Mouse (Mus musculus): ENCODE measurements around the gene Carf.
A peak's percentile ranks its signal among the peaks of the same experiment; 100 is the strongest.
"Not testable (repeated sequence)": the region's sequence is repeated elsewhere in the genome, so short reads cannot be mapped to it uniquely, and the experiment has no call there.

The Carf gene

GRCm38 (mm10) chr1:60098024-60098781, at the start of gene Carf, which contains the start of gene Wdr12:
TSS of gene Carf (plus strand) at chr1:60098247.
TSS of gene Wdr12 (minus strand) at chr1:60098645.
- peak; percentile 98 for DNase-seq (ENCODE audit: low read depth, low spot score)

GRCm38 (mm10) chr1:60054659-60055058, 43.4 kb upstream of the Carf start:
- no peak for DNase-seq (ENCODE audit: low read depth, low spot score)

- DNase-seq (ENCODE audit: low read depth, low spot score): no peak
Measured at GRCm38 (mm10) chr1:60056310-60056709, 41.7 kb upstream of the Carf start.

- DNase-seq (ENCODE audit: low read depth, low spot score): not testable (repeated sequence)
Measured at GRCm38 (mm10) chr1:60070725-60071124, 27.3 kb upstream of the Carf start.

GRCm38 (mm10) chr1:60074935-60075334, 23.1 kb upstream of the Carf start:
- no peak for DNase-seq (ENCODE audit: low read depth, low spot score)

GRCm38 (mm10) chr1:60075590-60075989, 22.5 kb upstream of the Carf start:
- DNase-seq (ENCODE audit: low read depth, low spot score): no peak

- no peak for DNase-seq (ENCODE audit: low read depth, low spot score)
Measured at GRCm38 (mm10) chr1:60076411-60076810, 21.6 kb upstream of the Carf start.

- no peak for DNase-seq (ENCODE audit: low read depth, low spot score)
Measured at GRCm38 (mm10) chr1:60096572-60097276, 1.3 kb upstream of the Carf start.

- peak; percentile 78 for DNase-seq (ENCODE audit: low read depth, low spot score)
Measured at GRCm38 (mm10) chr1:60097277-60098023, 597 bp upstream of the Carf start.

GRCm38 (mm10) chr1:60098839-60099238, 792 bp downstream of the Carf start:
- no peak for DNase-seq (ENCODE audit: low read depth, low spot score)

GRCm38 (mm10) chr1:60104582-60104981, 6.5 kb downstream of the Carf start:
- DNase-seq (ENCODE audit: low read depth, low spot score): no peak

- no peak for DNase-seq (ENCODE audit: low read depth, low spot score)
Measured at GRCm38 (mm10) chr1:60117721-60118455, 19.8 kb downstream of the Carf start.

GRCm38 (mm10) chr1:60137346-60137745, 39.3 kb downstream of the Carf start:
- no peak for DNase-seq (ENCODE audit: low read depth, low spot score)

GRCm38 (mm10) chr1:60152700-60153099, 54.7 kb downstream of the Carf start:
- no peak for DNase-seq (ENCODE audit: low read depth, low spot score)

GRCm38 (mm10) chr1:60156651-60157050, 58.6 kb downstream of the Carf start:
- no peak for DNase-seq (ENCODE audit: low read depth, low spot score)

- DNase-seq (ENCODE audit: low read depth, low spot score): peak; percentile 61
Measured at GRCm38 (mm10) chr1:60158411-60158810, 60.4 kb downstream of the Carf start.

GRCm38 (mm10) chr1:60163676-60164075, 65.6 kb downstream of the Carf start:
- DNase-seq (ENCODE audit: low read depth, low spot score): no peak

- no peak for DNase-seq (ENCODE audit: low read depth, low spot score)
Measured at GRCm38 (mm10) chr1:60169626-60170025, 71.6 kb downstream of the Carf start.

GRCm38 (mm10) chr1:60170251-60170650, 72.2 kb downstream of the Carf start:
- DNase-seq (ENCODE audit: low read depth, low spot score): no peak

GRCm38 (mm10) chr1:60173119-60173518, 75.1 kb downstream of the Carf start:
- DNase-seq (ENCODE audit: low read depth, low spot score): no peak

- DNase-seq (ENCODE audit: low read depth, low spot score): not testable (repeated sequence)
Measured at GRCm38 (mm10) chr1:60177814-60178213, 79.8 kb downstream of the Carf start.

All from forelimb bud, embryonic 11.5 days (tissue).